Comparison of ENCODE assay signal across 9 mouse cellular contexts in the genomic region with DNA sequence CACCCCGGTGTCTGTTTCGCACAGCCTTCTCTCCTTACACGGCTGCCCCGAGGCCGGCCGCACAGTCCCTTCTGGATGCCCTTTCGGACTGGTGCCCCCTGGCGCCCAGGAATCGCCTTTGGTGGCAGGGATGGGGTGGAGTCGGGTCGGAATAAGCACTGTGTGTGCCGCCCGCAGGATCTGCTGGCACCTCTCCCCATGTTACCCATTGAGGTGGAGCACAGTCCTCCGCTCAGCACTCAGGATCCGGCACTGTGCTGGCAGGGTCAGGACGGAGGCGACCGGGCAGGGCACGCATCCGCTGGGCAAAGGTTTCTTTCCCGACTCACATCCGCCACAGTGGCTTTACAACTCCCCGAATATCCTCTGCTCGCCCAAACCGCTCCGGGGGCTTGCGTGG. TPM values are rescaled to one million over a fixed set of nuclear protein-coding genes. Genes with fewer than 3 reads are reported as not detected.
DNase-seq lines count a peak whose midpoint lies in the region; ATAC-seq lines count a peak whose summit lies in the region.
"Not testable (repeated sequence)": the region's sequence is repeated elsewhere in the genome, so short reads cannot be mapped to it uniquely, and the experiment has no call there.
"Had no signal": no experiment of that assay in that cellular context is flagged by ENCODE, and none has a peak within 500 bp of the region (broad histone marks: within the 10 kb centered on the region; RNA-seq: fewer than 3 reads in every experiment).

No protein-coding gene starts in this region.

- DNase-seq in cerebellum, postnatal 14 days: peak; percentile 36 to 64
- peak; percentile 55 to 60 for DNase-seq in left cerebral cortex, postnatal 36 days (ENCODE audit: low spot score in 2 of 2)
- DNase-seq in lung, postnatal 36 days: peak; percentile 36
- peak; percentile 34 for DNase-seq in urinary bladder, postnatal 14 days (ENCODE audit: low spot score)

- peak overlapping the region; percentile 51 for H3K4me2 ChIP-seq in heart, embryonic 15.5 days
- peak overlapping the region; percentile 51 for H3K4me2 ChIP-seq in intestine, embryonic 15.5 days (replicated peaks)
- H3K4me2 ChIP-seq in neural tube, embryonic 15.5 days: peak overlapping the region; percentile 49

- H3K9me3 ChIP-seq in heart, embryonic 15.5 days (replicated peaks); intestine, embryonic 15.5 days; neural tube, embryonic 15.5 days (replicated peaks): not testable (repeated sequence)

- WGBS in heart, embryonic 15.5 days: 6% methylated on average over 19 of the region's 27 CpGs
- 1% methylated on average over 19 of the region's 27 CpGs for WGBS in intestine, embryonic 15.5 days
- 3% methylated on average over 19 of the region's 27 CpGs for WGBS in neural tube, embryonic 15.5 days

- not testable (repeated sequence) for H3K36me3 ChIP-seq in heart, embryonic 15.5 days; intestine, embryonic 15.5 days; neural tube, embryonic 15.5 days

- H3K9ac ChIP-seq in heart, embryonic 15.5 days; intestine, embryonic 15.5 days; neural tube, embryonic 15.5 days (replicated peaks): not testable (repeated sequence)

- intact Hi-C loops in left cerebral cortex, postnatal 36 days (cut with DNase I): not testable (repeated sequence)

- H3K4me3 ChIP-seq in heart, embryonic 15.5 days: peak overlapping the region; percentile 34
- peak overlapping the region; percentile 20; the same call in 1 of the 2 replicates for H3K4me3 ChIP-seq in intestine, embryonic 15.5 days (replicated peaks)
- H3K4me3 ChIP-seq in neural tube, embryonic 15.5 days (replicated peaks): peak overlapping the region; percentile 27

- not testable (repeated sequence) for H3K4me1 ChIP-seq in heart, embryonic 15.5 days (replicated peaks); intestine, embryonic 15.5 days (replicated peaks); neural tube, embryonic 15.5 days

- peaks cover 35% of the 10 kb centered on the region for H3K27me3 ChIP-seq in heart, embryonic 15.5 days
- peaks cover 18% of the 10 kb centered on the region for H3K27me3 ChIP-seq in intestine, embryonic 15.5 days (replicated peaks)
- H3K27me3 ChIP-seq in neural tube, embryonic 15.5 days (replicated peaks): peaks cover 25% of the 10 kb centered on the region

- H3K27ac ChIP-seq in heart, embryonic 15.5 days; intestine, embryonic 15.5 days; neural tube, embryonic 15.5 days (replicated peaks): not testable (repeated sequence)

- peak; percentile 11 for ATAC-seq in frontal cortex, adult (ENCODE audit: low TSS enrichment)
- peak; percentile 8; the same call in 1 of the 2 replicates for ATAC-seq in heart, embryonic 15.5 days (replicated peaks; ENCODE audit: insufficient number of reproducible peaks, insufficient read depth, low FRiP score, low read depth)
- ATAC-seq in intestine, embryonic 15.5 days: peak; percentile 18
- 0 out of 2 replicates have a peak, but pooled peaks have one; percentile 4 for ATAC-seq in neural tube, embryonic 15.5 days (ENCODE audit: low FRiP score)

RNA-seq across cellular contexts. Expression of gene Fcgr3, which starts 13.2 kb away (rescaled TPM):
- polyA plus RNA-seq in heart, embryonic 15.5 days (2015; fragmentation: Nextera tagmentation; extraction: Ambion mirVana): 10.4 and 11.9 TPM in 2 replicates
- polyA plus RNA-seq in intestine, embryonic 15.5 days (2015; fragmentation: Nextera tagmentation; extraction: Ambion mirVana): 14.0 and 14.7 TPM in 2 replicates
- total RNA-seq in left cerebral cortex, postnatal 36 days (2021): 10 to 100 TPM in 1 of 2 experiments, 1 to 10 TPM in 1; 9.0 to 13.6 TPM
- polyA plus RNA-seq in neural tube, embryonic 15.5 days (2015; fragmentation: Nextera tagmentation; extraction: Ambion mirVana): 11.5 and 11.8 TPM in 2 replicates

RNA-seq across cellular contexts. Expression of gene Cfap126, which starts 35.8 kb away (rescaled TPM):
- 2.7 and 3.5 TPM in 2 replicates for polyA plus RNA-seq in heart, embryonic 15.5 days (2015; fragmentation: Nextera tagmentation; extraction: Ambion mirVana)
- 1.7 and 1.8 TPM in 2 replicates for polyA plus RNA-seq in intestine, embryonic 15.5 days (2015; fragmentation: Nextera tagmentation; extraction: Ambion mirVana)
- 1 to 10 TPM in 1 of 2 experiments, not detected in 1; 1.1 TPM for total RNA-seq in left cerebral cortex, postnatal 36 days (2021)
- 4.4 and 6.3 TPM in 2 replicates for polyA plus RNA-seq in neural tube, embryonic 15.5 days (2015; fragmentation: Nextera tagmentation; extraction: Ambion mirVana)

RNA-seq across cellular contexts. Expression of gene Fcgr4, which starts 59.2 kb away (rescaled TPM):
- 1.1 and 1.4 TPM in 2 replicates for polyA plus RNA-seq in heart, embryonic 15.5 days (2015; fragmentation: Nextera tagmentation; extraction: Ambion mirVana)
- 1.7 and 1.8 TPM in 2 replicates for polyA plus RNA-seq in intestine, embryonic 15.5 days (2015; fragmentation: Nextera tagmentation; extraction: Ambion mirVana)
- total RNA-seq in left cerebral cortex, postnatal 36 days (2021): not detected
- 0.40 and 0.95 TPM in 2 replicates for polyA plus RNA-seq in neural tube, embryonic 15.5 days (2015; fragmentation: Nextera tagmentation; extraction: Ambion mirVana)
- total RNA-seq: MEL had no signal
